Mouse (Mus musculus): Measurements from ENCODE around the gene Nfe2.

DNA sequence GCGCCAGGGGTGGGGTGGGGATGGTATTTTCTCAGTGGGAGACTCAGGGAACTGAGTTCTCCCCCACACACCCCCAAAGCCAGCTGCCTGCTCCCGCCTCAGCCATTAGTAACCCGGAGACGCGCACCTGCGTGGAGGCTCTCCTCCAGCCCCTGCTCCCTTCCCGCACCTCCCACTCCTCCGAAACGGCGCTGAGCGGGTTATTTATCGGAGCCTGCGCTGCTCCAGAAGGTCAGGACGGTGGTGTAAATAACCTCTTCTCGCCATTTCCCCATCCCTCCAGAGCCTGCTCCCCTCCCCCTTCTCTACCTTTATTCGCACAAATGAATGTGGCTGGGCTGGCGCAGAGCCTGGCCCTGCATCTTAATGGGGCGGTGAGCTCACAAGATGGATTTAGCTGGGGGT, 41.9 kb upstream of the Nfe2 start:
- no peak for TF ChIP-seq MAX (IDR thresholded peaks at IDR 0.05; ENCODE audit: low read length)
- no peak for TF ChIP-seq RCOR1 (conservative IDR thresholded peaks at IDR 0.05; ENCODE audit: low read depth, low read length)
- 0 out of 2 replicates have a peak, but pooled peaks have one; percentile 44 for TF ChIP-seq MEF2A (IDR thresholded peaks at IDR 0.05; ENCODE audit: borderline replicate concordance, low read depth, low read length)
- TF ChIP-seq POLR2A (IDR thresholded peaks at IDR 0.05; ENCODE audit: low read depth, low read length): no peak
- no peak for TF ChIP-seq GABPA (IDR thresholded peaks at IDR 0.05; ENCODE audit: insufficient replicate concordance, low read depth, low read length)
- TF ChIP-seq CTCF (conservative IDR thresholded peaks at IDR 0.05 in 1 of 2, IDR thresholded peaks at IDR 0.05 in 1 of 2; ENCODE audit: low read depth in 2 of 2, low read length in 2 of 2): no peak
- no peak for TF ChIP-seq EP300 (IDR thresholded peaks at IDR 0.05; ENCODE audit: low read length)

Data from CH12.LX (cell line).